Mouse (Mus musculus): Measurements from ENCODE around the gene Zfhx3. TPM values are rescaled to one million over a fixed set of nuclear protein-coding genes. Genes with fewer than 3 reads are reported as not detected.

Gene Zfhx3
- polyA plus RNA-seq, 1 experiment = 14.0 TPM

- no peak for TF ChIP-seq CTCF (IDR thresholded peaks at IDR 0.05; ENCODE audit: low read depth, low read length)
- no peak for TF ChIP-seq POLR2A (IDR thresholded peaks at IDR 0.05; ENCODE audit: insufficient read depth, low read length)
- TF ChIP-seq EP300 (IDR thresholded peaks at IDR 0.05; ENCODE audit: insufficient read depth, low read depth, low read length) = no peak
- no peak overlapping the region for H3K9ac ChIP-seq (ENCODE audit: low read depth, poor library complexity, severe bottlenecking)
- no peak overlapping the region for H3K27ac ChIP-seq (ENCODE audit: insufficient read depth, low read length)
- H3K36me3 ChIP-seq (ENCODE audit: control insufficient read depth, insufficient read depth, low read length, poor library complexity, severe bottlenecking) = no peaks in the 10 kb centered on the region
- no peak overlapping the region for H3K4me3 ChIP-seq (ENCODE audit: low read depth, low read length)
- H3K9me3 ChIP-seq (replicated peaks; ENCODE audit: control insufficient read depth, insufficient read depth, low read length, poor library complexity, severe bottlenecking) = no peaks in the 10 kb centered on the region
- no peaks in the 10 kb centered on the region for H3K4me1 ChIP-seq (ENCODE audit: control insufficient read depth, insufficient read depth, low read length)
- no peaks in the 10 kb centered on the region for H3K27me3 ChIP-seq (ENCODE audit: control insufficient read depth, insufficient read depth, low read length, poor library complexity, severe bottlenecking)
Measured at GRCm38 (mm10) chr8:108355119-108355777, 412.8 kb downstream of the Zfhx3 start.

- no peaks in the 10 kb centered on the region for H3K36me3 ChIP-seq (ENCODE audit: control insufficient read depth, insufficient read depth, low read length, poor library complexity, severe bottlenecking)
- no peak overlapping the region for H3K9ac ChIP-seq (ENCODE audit: low read depth, poor library complexity, severe bottlenecking)
- no peak overlapping the region for H3K4me3 ChIP-seq (ENCODE audit: low read depth, low read length)
- TF ChIP-seq CTCF (IDR thresholded peaks at IDR 0.05; ENCODE audit: low read depth, low read length) = no peak
- TF ChIP-seq EP300 (IDR thresholded peaks at IDR 0.05; ENCODE audit: insufficient read depth, low read depth, low read length) = no peak
- TF ChIP-seq POLR2A (IDR thresholded peaks at IDR 0.05; ENCODE audit: insufficient read depth, low read length) = no peak
- H3K4me1 ChIP-seq (ENCODE audit: control insufficient read depth, insufficient read depth, low read length) = no peaks in the 10 kb centered on the region
- H3K27ac ChIP-seq (ENCODE audit: insufficient read depth, low read length) = no peak overlapping the region
- H3K27me3 ChIP-seq (ENCODE audit: control insufficient read depth, insufficient read depth, low read length, poor library complexity, severe bottlenecking) = no peaks in the 10 kb centered on the region
- H3K9me3 ChIP-seq (replicated peaks; ENCODE audit: control insufficient read depth, insufficient read depth, low read length, poor library complexity, severe bottlenecking) = no peaks in the 10 kb centered on the region
Measured at GRCm38 (mm10) chr8:108361402-108361801, 419.0 kb downstream of the Zfhx3 start.

- H3K36me3 ChIP-seq (ENCODE audit: control insufficient read depth, insufficient read depth, low read length, poor library complexity, severe bottlenecking) = no peaks in the 10 kb centered on the region
- TF ChIP-seq POLR2A (IDR thresholded peaks at IDR 0.05; ENCODE audit: insufficient read depth, low read length) (no peak), EP300 (IDR thresholded peaks at IDR 0.05; ENCODE audit: insufficient read depth, low read depth, low read length) (no peak), CTCF (IDR thresholded peaks at IDR 0.05; ENCODE audit: low read depth, low read length) (no peak)
- no peaks in the 10 kb centered on the region for H3K27me3 ChIP-seq (ENCODE audit: control insufficient read depth, insufficient read depth, low read length, poor library complexity, severe bottlenecking)
- no peak overlapping the region for H3K27ac ChIP-seq (ENCODE audit: insufficient read depth, low read length)
- H3K9ac ChIP-seq (ENCODE audit: low read depth, poor library complexity, severe bottlenecking) = no peak overlapping the region
- no peaks in the 10 kb centered on the region for H3K9me3 ChIP-seq (replicated peaks; ENCODE audit: control insufficient read depth, insufficient read depth, low read length, poor library complexity, severe bottlenecking)
- H3K4me1 ChIP-seq (ENCODE audit: control insufficient read depth, insufficient read depth, low read length) = no peaks in the 10 kb centered on the region
- no peak overlapping the region for H3K4me3 ChIP-seq (ENCODE audit: low read depth, low read length)
Measured at GRCm38 (mm10) chr8:108362421-108362820, 420.0 kb downstream of the Zfhx3 start.

- Histone ChIP-seq H3K27ac (ENCODE audit: insufficient read depth, low read length) (no peak overlapping the region), H3K36me3 (ENCODE audit: control insufficient read depth, insufficient read depth, low read length, poor library complexity, severe bottlenecking) (no peaks in the 10 kb centered on the region), H3K4me3 (ENCODE audit: low read depth, low read length) (no peak overlapping the region), H3K9me3 (replicated peaks; ENCODE audit: control insufficient read depth, insufficient read depth, low read length, poor library complexity, severe bottlenecking) (no peaks in the 10 kb centered on the region), H3K9ac (ENCODE audit: low read depth, poor library complexity, severe bottlenecking) (no peak overlapping the region), H3K4me1 (ENCODE audit: control insufficient read depth, insufficient read depth, low read length) (no peaks in the 10 kb centered on the region), H3K27me3 (ENCODE audit: control insufficient read depth, insufficient read depth, low read length, poor library complexity, severe bottlenecking) (no peaks in the 10 kb centered on the region)
- no peak for TF ChIP-seq CTCF (IDR thresholded peaks at IDR 0.05; ENCODE audit: low read depth, low read length)
- TF ChIP-seq EP300 (IDR thresholded peaks at IDR 0.05; ENCODE audit: insufficient read depth, low read depth, low read length) = no peak
- no peak for TF ChIP-seq POLR2A (IDR thresholded peaks at IDR 0.05; ENCODE audit: insufficient read depth, low read length)
Measured at GRCm38 (mm10) chr8:108363435-108363834, 421.0 kb downstream of the Zfhx3 start.

GRCm38 (mm10) chr8:108363856-108364255 lies 421.4 kb downstream of the Zfhx3 start:
- no peak overlapping the region for H3K4me3 ChIP-seq (ENCODE audit: low read depth, low read length)
- no peaks in the 10 kb centered on the region for H3K4me1 ChIP-seq (ENCODE audit: control insufficient read depth, insufficient read depth, low read length)
- TF ChIP-seq EP300 (IDR thresholded peaks at IDR 0.05; ENCODE audit: insufficient read depth, low read depth, low read length) (no peak), POLR2A (IDR thresholded peaks at IDR 0.05; ENCODE audit: insufficient read depth, low read length) (no peak), CTCF (IDR thresholded peaks at IDR 0.05; ENCODE audit: low read depth, low read length) (no peak)
- H3K9ac ChIP-seq (ENCODE audit: low read depth, poor library complexity, severe bottlenecking) = no peak overlapping the region
- H3K27me3 ChIP-seq (ENCODE audit: control insufficient read depth, insufficient read depth, low read length, poor library complexity, severe bottlenecking) = no peaks in the 10 kb centered on the region
- no peaks in the 10 kb centered on the region for H3K36me3 ChIP-seq (ENCODE audit: control insufficient read depth, insufficient read depth, low read length, poor library complexity, severe bottlenecking)
- H3K9me3 ChIP-seq (replicated peaks; ENCODE audit: control insufficient read depth, insufficient read depth, low read length, poor library complexity, severe bottlenecking) = no peaks in the 10 kb centered on the region
- H3K27ac ChIP-seq (ENCODE audit: insufficient read depth, low read length) = no peak overlapping the region

- H3K36me3 ChIP-seq (ENCODE audit: control insufficient read depth, insufficient read depth, low read length, poor library complexity, severe bottlenecking) = no peaks in the 10 kb centered on the region
- H3K4me3 ChIP-seq (ENCODE audit: low read depth, low read length) = no peak overlapping the region
- no peak overlapping the region for H3K9ac ChIP-seq (ENCODE audit: low read depth, poor library complexity, severe bottlenecking)
- H3K27me3 ChIP-seq (ENCODE audit: control insufficient read depth, insufficient read depth, low read length, poor library complexity, severe bottlenecking) = no peaks in the 10 kb centered on the region; the same call in 1 of the 2 replicates
- TF ChIP-seq POLR2A (IDR thresholded peaks at IDR 0.05; ENCODE audit: insufficient read depth, low read length) (no peak), EP300 (IDR thresholded peaks at IDR 0.05; ENCODE audit: insufficient read depth, low read depth, low read length) (no peak), CTCF (IDR thresholded peaks at IDR 0.05; ENCODE audit: low read depth, low read length) (no peak)
- H3K4me1 ChIP-seq (ENCODE audit: control insufficient read depth, insufficient read depth, low read length) = no peaks in the 10 kb centered on the region
- no peak overlapping the region for H3K27ac ChIP-seq (ENCODE audit: insufficient read depth, low read length)
- no peaks in the 10 kb centered on the region; the same call in 1 of the 2 replicates for H3K9me3 ChIP-seq (replicated peaks; ENCODE audit: control insufficient read depth, insufficient read depth, low read length, poor library complexity, severe bottlenecking)
Measured at GRCm38 (mm10) chr8:108369081-108369480, 426.6 kb downstream of the Zfhx3 start.
